Mouse (Mus musculus): ENCODE measurements around the gene Cpn2. TPM values are rescaled to one million over a fixed set of nuclear protein-coding genes. Genes with fewer than 3 reads are reported as not detected.

Cpn2 gene
- polyA plus RNA-seq, 1 experiment from 2014 or later, result 0.33 TPM

- Histone ChIP-seq H3K4me1 (peaks cover 11% of the 10 kb centered on the region; the same call in 1 of the 2 replicates), H3K27ac (no peak overlapping the region), H3K36me3 (no peaks in the 10 kb centered on the region), H3K4me3 (replicated peaks) (no peak overlapping the region), H3K9me3 (no peaks in the 10 kb centered on the region), H3K9ac (no peak overlapping the region), H3K4me2 (no peak overlapping the region), H3K27me3 (replicated peaks) (no peaks in the 10 kb centered on the region)
- no peak for ATAC-seq (ENCODE audit: insufficient read depth, low FRiP score, low read depth)
- 72% methylated on average over 15 of the region's 15 CpGs for WGBS
Observed at GRCm38 (mm10) chr16:30275558-30276340, 8.4 kb upstream of the Cpn2 start.

GRCm38 (mm10) chr16:30273065-30273464, 5.8 kb upstream of the Cpn2 start:
- no peaks in the 10 kb centered on the region for H3K9me3 ChIP-seq
- WGBS, result 95% methylated on average over 8 of the region's 8 CpGs
- H3K36me3 ChIP-seq, result no peaks in the 10 kb centered on the region
- H3K27ac ChIP-seq, result no peak overlapping the region
- no peak overlapping the region for H3K4me3 ChIP-seq (replicated peaks)
- H3K4me2 ChIP-seq, result no peak overlapping the region
- no peaks in the 10 kb centered on the region for H3K27me3 ChIP-seq (replicated peaks)
- ATAC-seq (ENCODE audit: insufficient read depth, low FRiP score, low read depth), result no peak
- H3K9ac ChIP-seq, result no peak overlapping the region
- 0 out of 2 replicates have a peak, but pooled peaks cover 3% of the 10 kb centered on the region for H3K4me1 ChIP-seq

- 0 out of 2 replicates have a peak, but pooled peaks cover 3% of the 10 kb centered on the region for H3K4me1 ChIP-seq
- H3K36me3 ChIP-seq, result no peaks in the 10 kb centered on the region
- peak overlapping the region; percentile 19; the same call in 1 of the 2 replicates for H3K27ac ChIP-seq
- no peak overlapping the region for H3K4me3 ChIP-seq (replicated peaks)
- 48% methylated on average over 6 of the region's 6 CpGs for WGBS
- no peaks in the 10 kb centered on the region for H3K27me3 ChIP-seq (replicated peaks)
- no peaks in the 10 kb centered on the region for H3K9me3 ChIP-seq
- no peak overlapping the region for H3K4me2 ChIP-seq
- H3K9ac ChIP-seq, result no peak overlapping the region
- no peak for ATAC-seq (ENCODE audit: insufficient read depth, low FRiP score, low read depth)
Observed at GRCm38 (mm10) chr16:30271941-30272595, 4.8 kb upstream of the Cpn2 start.

- Histone ChIP-seq H3K36me3 (no peaks in the 10 kb centered on the region), H3K9ac (no peak overlapping the region), H3K4me2 (no peak overlapping the region), H3K27ac (peak overlapping the region; percentile 19; the same call in 1 of the 2 replicates), H3K4me1 (0 out of 2 replicates have a peak, but pooled peaks cover 3% of the 10 kb centered on the region), H3K4me3 (replicated peaks) (no peak overlapping the region), H3K9me3 (no peaks in the 10 kb centered on the region), H3K27me3 (replicated peaks) (no peaks in the 10 kb centered on the region)
- WGBS, result 43% methylated on average over 8 of the region's 8 CpGs
- ATAC-seq (ENCODE audit: insufficient read depth, low FRiP score, low read depth), result no peak
Observed at GRCm38 (mm10) chr16:30271223-30271761, 4.0 kb upstream of the Cpn2 start.

GRCm38 (mm10) chr16:30266561-30266960, 738 bp downstream of the Cpn2 start:
- WGBS, result 81% methylated on average over 5 of the region's 5 CpGs

GRCm38 (mm10) chr16:30265611-30266010, 1.7 kb downstream of the Cpn2 start:
- Histone ChIP-seq H3K36me3 (no peaks in the 10 kb centered on the region), H3K4me1 (no peaks in the 10 kb centered on the region), H3K27ac (no peak overlapping the region), H3K4me2 (no peak overlapping the region), H3K27me3 (replicated peaks) (no peaks in the 10 kb centered on the region), H3K9me3 (no peaks in the 10 kb centered on the region), H3K4me3 (replicated peaks) (no peak overlapping the region), H3K9ac (no peak overlapping the region)
- ATAC-seq (ENCODE audit: insufficient read depth, low FRiP score, low read depth), result peak; percentile 48; the same call in 1 of the 2 replicates
- 55% methylated on average over 4 of the region's 4 CpGs for WGBS

More at GRCm38 (mm10) chr16:30266561-30266960, 738 bp downstream of the Cpn2 start:
- H3K9ac ChIP-seq, result no peak overlapping the region
- H3K4me2 ChIP-seq, result no peak overlapping the region
- H3K27me3 ChIP-seq (replicated peaks), result no peaks in the 10 kb centered on the region
- no peak overlapping the region for H3K27ac ChIP-seq
- no peak overlapping the region for H3K4me3 ChIP-seq (replicated peaks)
- H3K36me3 ChIP-seq, result no peaks in the 10 kb centered on the region
- no peaks in the 10 kb centered on the region for H3K9me3 ChIP-seq
- no peak for ATAC-seq (ENCODE audit: insufficient read depth, low FRiP score, low read depth)
- H3K4me1 ChIP-seq, result no peaks in the 10 kb centered on the region

GRCm38 (mm10) chr16:30263156-30263555, 4.1 kb downstream of the Cpn2 start:
- WGBS, result 60% methylated on average over 4 of the region's 4 CpGs
- Histone ChIP-seq H3K9me3 (no peaks in the 10 kb centered on the region), H3K4me3 (replicated peaks) (no peak overlapping the region), H3K27me3 (replicated peaks) (no peaks in the 10 kb centered on the region), H3K27ac (no peak overlapping the region), H3K9ac (no peak overlapping the region), H3K4me1 (no peaks in the 10 kb centered on the region), H3K4me2 (no peak overlapping the region), H3K36me3 (no peaks in the 10 kb centered on the region)
- no peak for ATAC-seq (ENCODE audit: insufficient read depth, low FRiP score, low read depth)

GRCm38 (mm10) chr16:30262664-30263063, 4.6 kb downstream of the Cpn2 start:
- Histone ChIP-seq H3K36me3 (no peaks in the 10 kb centered on the region), H3K4me3 (replicated peaks) (no peak overlapping the region), H3K4me1 (no peaks in the 10 kb centered on the region), H3K9ac (no peak overlapping the region), H3K27me3 (replicated peaks) (no peaks in the 10 kb centered on the region), H3K9me3 (no peaks in the 10 kb centered on the region), H3K27ac (no peak overlapping the region), H3K4me2 (no peak overlapping the region)
- WGBS, result 2% methylated on average over 2 of the region's 2 CpGs
- no peak for ATAC-seq (ENCODE audit: insufficient read depth, low FRiP score, low read depth)

GRCm38 (mm10) chr16:30262157-30262556, 5.1 kb downstream of the Cpn2 start:
- Histone ChIP-seq H3K27me3 (replicated peaks) (no peaks in the 10 kb centered on the region), H3K27ac (no peak overlapping the region), H3K9ac (no peak overlapping the region), H3K36me3 (no peaks in the 10 kb centered on the region), H3K4me3 (replicated peaks) (no peak overlapping the region), H3K4me2 (no peak overlapping the region), H3K4me1 (no peaks in the 10 kb centered on the region), H3K9me3 (no peaks in the 10 kb centered on the region)
- WGBS, result 83% methylated on average over 10 of the region's 10 CpGs
- ATAC-seq (ENCODE audit: insufficient read depth, low FRiP score, low read depth), result no peak

- WGBS, result 90% methylated on average over 9 of the region's 9 CpGs
- no peaks in the 10 kb centered on the region for H3K36me3 ChIP-seq
- no peak for ATAC-seq (ENCODE audit: insufficient read depth, low FRiP score, low read depth)
Observed at GRCm38 (mm10) chr16:30261341-30261740, 6.0 kb downstream of the Cpn2 start.

GRCm38 (mm10) chr16:30260012-30260635, 7.2 kb downstream of the Cpn2 start:
- 86% methylated on average over 15 of the region's 15 CpGs for WGBS
- Histone ChIP-seq H3K9ac (no peak overlapping the region), H3K4me3 (replicated peaks) (no peak overlapping the region), H3K36me3 (no peaks in the 10 kb centered on the region), H3K27me3 (replicated peaks) (no peaks in the 10 kb centered on the region), H3K4me2 (no peak overlapping the region), H3K9me3 (no peaks in the 10 kb centered on the region), H3K4me1 (no peaks in the 10 kb centered on the region), H3K27ac (no peak overlapping the region)
- no peak for ATAC-seq (ENCODE audit: insufficient read depth, low FRiP score, low read depth)

More at GRCm38 (mm10) chr16:30261341-30261740, 6.0 kb downstream of the Cpn2 start:
- Histone ChIP-seq H3K9me3 (no peaks in the 10 kb centered on the region), H3K4me1 (no peaks in the 10 kb centered on the region), H3K4me2 (no peak overlapping the region), H3K4me3 (replicated peaks) (no peak overlapping the region), H3K27me3 (replicated peaks) (no peaks in the 10 kb centered on the region), H3K27ac (no peak overlapping the region), H3K9ac (no peak overlapping the region)
